Mouse (Mus musculus): ENCODE data around the gene Gnb1l.

The Gnb1l gene

GRCm38 (mm10) chr16:18587847-18588737 is 89.6 kb downstream of the Gnb1l start:
- peak; percentile 9 for DNase-seq

- DNase-seq: no peak
These were observed 90.2 kb downstream of the Gnb1l start for GRCm38 (mm10) chr16:18588738-18589055.

DNA sequence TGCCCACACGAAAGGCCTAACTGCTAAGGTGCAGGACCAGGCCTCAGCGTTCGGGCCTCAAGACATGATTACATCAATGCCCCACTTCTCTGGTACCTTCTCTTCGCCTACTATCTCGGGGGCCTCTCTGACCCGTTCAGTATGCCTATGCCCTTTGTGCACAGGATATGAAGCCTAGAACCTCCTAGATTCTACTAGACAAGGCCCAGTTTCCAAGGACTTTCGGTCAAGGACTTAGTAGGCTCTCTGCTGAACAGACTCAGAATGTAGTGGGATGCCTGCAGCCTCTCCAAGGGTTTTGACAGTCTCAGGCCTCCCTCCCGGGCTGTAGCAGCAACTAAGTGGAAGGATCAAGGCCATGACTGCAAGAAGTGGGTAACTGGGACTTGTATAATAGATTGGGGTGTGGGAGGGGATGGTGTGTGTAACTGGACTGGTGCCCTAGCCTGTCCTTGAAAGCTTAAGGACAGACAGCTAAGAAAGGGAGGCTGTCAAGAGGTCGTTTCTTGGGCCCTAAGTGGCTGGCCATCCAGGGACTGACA is 90.6 kb downstream of the Gnb1l start:
- no peak for DNase-seq

DNA sequence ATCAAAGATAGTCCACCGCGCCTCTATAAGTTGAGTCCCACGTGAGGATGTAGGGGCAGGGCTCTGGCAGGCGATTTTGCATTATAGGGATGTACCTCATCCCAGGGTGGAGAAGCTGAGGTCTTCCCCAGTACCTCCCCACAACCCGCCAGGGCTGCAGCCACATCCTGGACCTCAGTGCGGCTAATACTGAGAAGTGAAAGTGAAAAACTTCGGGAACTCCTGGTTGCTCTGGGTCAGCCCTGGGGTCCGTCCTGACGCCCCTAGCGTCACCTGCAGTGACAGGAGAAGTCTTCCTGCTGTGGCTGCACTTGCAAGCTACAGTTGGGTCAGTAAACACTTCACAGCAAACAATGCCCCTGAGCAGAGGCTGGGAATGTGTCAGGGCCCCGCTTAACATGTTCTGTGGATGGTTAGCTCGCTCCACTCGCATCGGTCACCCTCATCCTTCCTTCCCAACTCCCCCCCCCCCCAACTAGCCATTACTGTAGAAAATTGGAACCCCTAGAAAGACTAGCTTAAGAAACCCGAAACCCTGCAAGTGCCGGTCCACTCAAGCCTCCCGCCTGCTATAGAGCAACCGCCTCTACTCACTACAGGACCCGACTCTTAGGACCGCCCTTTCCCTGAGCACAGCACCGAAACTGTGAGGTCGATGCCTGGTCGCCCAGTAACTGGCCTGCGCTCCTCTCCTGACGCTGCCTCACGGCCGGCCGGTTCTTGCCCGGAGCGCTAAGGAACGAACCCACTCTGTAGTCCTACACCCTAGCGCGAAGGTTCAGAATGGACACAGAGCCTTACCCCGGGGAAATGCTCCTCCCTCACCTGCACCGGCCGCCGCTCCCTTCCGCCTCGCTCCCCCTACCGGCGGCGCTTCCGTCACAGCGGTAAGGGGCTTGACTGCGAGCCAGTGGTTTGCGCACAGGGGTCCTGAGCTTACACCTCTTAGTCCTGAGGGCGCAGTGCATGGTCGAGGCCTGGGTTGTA is 91.6 kb downstream of the Gnb1l start, which contains the start of gene Tbx1:
Gene Tbx1 (minus strand): TSS at position 868 of the 987 bp plus-strand sequence.
- peak; percentile 43 for DNase-seq

DNA sequence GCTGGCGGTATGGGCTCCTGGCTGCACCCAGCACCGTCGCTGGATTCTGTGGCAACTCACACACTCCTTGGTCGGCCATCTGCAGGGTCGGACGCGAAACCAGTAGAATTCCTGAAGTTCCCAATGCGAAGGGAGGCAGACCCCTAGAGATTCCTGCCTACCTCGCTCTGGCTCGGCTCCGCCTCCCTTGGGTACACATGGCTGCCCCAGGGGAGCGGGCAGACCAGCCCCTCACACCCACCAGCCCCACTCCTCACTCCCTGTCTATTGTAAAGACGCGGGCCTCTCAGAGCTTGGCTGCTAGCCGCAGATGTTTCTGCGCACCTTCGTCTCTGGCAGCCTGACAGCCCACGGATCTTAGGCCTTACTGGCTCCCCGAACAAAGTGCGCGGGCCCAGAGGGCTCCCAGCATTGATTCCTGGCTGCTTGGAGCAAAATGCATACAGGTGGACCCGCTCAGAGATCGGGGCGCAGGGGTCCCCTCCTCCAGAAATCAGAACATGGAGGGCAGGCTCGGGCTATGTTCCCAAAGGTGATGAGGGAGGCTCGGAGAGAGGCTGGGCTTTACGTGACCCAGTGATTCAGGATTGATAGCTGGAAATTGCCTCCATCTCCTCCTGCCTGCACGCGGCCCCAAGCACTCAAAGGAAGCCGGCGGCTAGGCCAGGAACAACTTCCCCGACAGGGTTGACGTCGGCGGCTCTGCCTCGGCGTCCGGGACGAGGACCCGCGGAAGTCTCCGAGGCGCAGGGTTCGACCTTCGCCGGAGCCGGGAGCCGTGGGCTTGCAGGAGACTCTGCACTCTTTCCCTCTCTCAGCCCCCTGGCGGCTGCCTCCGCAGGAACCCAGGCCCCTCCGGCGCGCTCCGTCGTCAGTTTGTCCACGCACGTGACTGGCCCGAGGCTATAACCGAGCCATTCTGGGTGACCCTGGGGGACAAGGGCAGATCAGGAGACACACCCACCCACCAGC is 92.8 kb downstream of the Gnb1l start:
- no peak for DNase-seq

DNA sequence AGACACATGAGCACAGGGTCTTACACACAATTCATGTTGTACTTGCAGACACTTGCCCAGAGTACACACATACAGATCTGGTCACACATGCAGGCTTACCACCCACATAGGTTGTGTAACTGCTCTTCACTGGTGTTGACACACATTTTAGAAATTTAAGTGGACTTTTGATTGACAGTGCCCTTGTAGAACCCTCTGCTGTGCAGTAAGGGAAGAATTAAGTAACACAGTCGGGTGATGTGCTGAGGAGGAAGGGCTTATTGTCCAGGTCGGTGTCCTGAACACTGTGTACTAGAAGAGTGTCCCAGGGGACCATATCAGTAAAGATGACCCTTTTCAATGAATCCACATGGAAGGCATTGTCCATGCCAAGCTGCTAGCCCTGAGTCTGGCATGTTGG is 95.4 kb downstream of the Gnb1l start:
- no peak for DNase-seq

DNA sequence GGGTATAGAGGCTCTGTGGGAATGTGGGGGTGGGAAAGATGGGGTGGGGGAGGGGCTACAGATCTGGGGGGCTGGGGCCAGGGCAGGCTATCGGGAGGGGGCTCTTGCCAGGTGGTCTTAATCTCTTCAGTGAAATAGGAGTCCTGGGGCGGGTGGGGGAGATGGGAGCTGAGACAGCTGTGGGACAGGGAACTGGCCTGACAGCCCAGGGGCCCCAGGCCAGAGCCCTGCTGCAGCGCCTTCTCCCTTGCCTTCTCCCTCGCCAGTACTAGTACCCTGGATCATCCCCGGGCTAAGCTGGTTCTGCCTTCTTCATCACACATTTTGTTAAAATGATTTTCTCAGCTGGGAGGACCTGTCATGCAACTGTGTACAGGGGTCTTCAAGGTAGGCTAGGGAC is 97.7 kb downstream of the Gnb1l start:
- DNase-seq: no peak

DNA sequence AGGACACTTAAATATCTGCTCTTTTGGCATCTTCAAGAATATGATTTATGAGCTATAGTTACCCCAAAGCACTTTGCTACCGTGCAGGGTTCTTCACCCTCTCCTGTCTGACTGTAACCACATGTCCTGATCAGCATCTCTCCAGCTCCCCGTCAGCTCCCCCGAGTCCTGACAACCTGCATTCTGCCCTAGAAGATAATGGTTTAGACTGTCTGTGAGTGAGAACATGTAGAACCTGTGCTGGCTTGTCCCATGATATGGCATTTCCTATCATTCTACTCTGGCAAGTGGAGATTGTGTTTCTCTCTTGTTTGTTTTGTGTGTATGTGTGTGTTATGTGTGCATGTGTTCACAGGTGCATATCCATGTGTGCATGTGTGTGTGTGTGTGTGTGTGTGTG is 99.5 kb downstream of the Gnb1l start:
- no peak for DNase-seq

- no peak for DNase-seq
These were observed 102.9 kb downstream of the Gnb1l start for GRCm38 (mm10) chr16:18601447-18601846.

DNA sequence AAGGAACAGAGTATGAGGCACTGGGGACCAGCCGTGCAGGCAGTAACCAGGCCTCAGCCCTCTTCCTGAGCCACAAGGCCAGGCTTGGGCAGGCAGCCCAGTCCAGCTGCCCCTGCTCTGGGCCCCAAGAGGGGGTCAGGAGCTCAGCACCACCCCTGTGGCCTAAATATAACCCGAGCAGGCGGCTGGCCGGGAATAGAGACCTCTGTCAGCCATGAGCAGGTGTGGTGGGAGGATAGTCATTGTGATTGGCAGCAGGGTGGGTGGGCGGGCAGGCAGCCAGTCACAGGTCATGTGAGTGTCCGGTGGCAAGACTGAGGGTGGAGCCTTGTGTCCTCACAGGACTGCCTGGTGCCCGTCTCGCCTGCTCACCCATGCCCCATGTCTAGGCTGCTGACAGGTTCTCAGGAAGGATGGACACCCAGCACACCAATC is 105.8 kb downstream of the Gnb1l start:
- peak; percentile 44 for DNase-seq

DNA sequence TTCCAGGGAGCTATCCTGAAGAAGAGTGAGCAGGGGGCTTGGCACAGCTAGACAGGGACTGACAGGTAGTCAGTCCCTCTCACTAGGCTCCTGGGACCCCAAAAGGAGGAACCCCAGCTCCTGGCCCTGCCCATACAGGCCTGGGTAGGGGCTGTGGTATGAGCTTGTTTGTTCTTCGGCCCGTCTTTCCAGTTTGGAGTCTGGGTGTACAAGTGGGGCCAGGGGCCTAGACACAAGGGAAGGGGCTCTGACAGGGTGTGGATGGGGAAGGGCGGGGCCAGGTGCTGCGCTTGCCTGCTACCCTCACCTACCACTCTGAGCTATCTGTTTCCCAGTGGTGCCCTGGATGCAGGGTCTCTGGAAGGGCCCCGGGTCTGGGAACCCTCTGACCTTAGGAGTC is 107.2 kb downstream of the Gnb1l start:
- no peak for DNase-seq

DNA sequence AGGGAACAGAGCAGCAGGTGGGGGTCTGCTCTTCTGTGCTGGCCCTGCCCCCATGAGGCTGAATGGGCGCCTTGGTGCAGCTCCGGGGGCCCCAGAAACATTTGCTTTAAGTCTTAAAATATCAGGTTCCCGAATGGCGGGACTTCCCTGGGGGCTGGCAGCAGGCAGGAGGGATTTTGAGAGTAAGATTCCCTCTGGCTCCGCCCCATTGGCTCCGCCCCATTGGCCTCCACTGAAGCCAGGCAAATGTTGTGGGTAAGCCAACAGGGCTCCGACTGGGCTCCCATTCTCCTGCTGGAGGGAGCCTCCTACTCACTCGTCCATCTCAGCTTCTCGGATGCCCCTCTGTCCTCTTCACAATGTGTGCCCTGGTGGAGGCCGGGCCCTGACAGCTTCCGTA is 109.7 kb downstream of the Gnb1l start:
- DNase-seq: no peak

- DNase-seq: no peak
These were observed 110.6 kb downstream of the Gnb1l start for GRCm38 (mm10) chr16:18609099-18609498.

DNA sequence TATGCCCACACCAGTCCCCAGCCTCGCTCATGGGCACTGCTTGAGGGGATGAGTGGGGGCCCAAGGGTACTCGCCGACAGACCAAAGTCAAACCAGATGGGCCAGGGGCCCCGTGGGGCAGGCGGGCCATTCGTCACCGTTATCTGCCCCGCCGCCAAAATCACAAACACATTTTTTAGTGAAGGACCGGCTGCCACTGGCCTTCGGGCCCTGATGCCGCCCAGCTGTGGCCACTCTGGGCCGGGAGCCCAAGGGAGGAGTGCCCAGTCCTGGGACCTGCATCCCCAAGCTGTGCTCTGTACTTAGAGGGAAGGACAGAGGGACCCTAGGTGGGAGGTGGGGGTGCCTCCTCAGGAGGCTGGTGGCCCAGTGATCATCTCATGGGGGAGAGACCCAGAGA is 113.2 kb downstream of the Gnb1l start:
- no peak for DNase-seq

DNA sequence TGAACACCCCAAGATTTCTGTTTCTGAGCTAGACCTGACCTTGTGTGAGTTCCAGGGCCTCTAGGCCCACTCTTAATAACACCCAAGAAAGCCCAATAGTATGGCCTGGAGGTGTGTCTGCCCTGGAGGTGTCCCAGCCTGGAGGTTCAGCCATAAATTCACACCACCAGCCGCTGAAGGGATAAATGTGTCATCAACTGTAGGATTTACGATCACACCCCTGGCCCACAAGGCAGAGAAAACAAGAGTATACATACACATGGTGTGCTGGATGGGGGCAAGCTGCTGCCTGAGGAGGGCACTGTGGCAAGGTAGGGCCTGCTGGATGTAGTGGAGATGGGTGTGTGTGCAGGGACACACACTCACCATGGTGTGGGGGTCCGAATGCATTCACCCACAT is 114.8 kb downstream of the Gnb1l start:
- no peak for DNase-seq

Measured in kidney, adult 18-20 months (tissue).